Mouse (Mus musculus): ENCODE results near the gene Caln1.

Caln1 gene

GRCm38 (mm10) chr5:130699476-130699875 lies 330.2 kb downstream of the Caln1 start:
- DNase-seq (ENCODE audit: low spot score): no peak

GRCm38 (mm10) chr5:130701777-130702176 lies 332.5 kb downstream of the Caln1 start:
- no peak for DNase-seq (ENCODE audit: low spot score)

GRCm38 (mm10) chr5:130702361-130702760 lies 333.1 kb downstream of the Caln1 start:
- no peak for DNase-seq (ENCODE audit: low spot score)

GRCm38 (mm10) chr5:130704866-130705265 lies 335.6 kb downstream of the Caln1 start:
- no peak for DNase-seq (ENCODE audit: low spot score)

DNA sequence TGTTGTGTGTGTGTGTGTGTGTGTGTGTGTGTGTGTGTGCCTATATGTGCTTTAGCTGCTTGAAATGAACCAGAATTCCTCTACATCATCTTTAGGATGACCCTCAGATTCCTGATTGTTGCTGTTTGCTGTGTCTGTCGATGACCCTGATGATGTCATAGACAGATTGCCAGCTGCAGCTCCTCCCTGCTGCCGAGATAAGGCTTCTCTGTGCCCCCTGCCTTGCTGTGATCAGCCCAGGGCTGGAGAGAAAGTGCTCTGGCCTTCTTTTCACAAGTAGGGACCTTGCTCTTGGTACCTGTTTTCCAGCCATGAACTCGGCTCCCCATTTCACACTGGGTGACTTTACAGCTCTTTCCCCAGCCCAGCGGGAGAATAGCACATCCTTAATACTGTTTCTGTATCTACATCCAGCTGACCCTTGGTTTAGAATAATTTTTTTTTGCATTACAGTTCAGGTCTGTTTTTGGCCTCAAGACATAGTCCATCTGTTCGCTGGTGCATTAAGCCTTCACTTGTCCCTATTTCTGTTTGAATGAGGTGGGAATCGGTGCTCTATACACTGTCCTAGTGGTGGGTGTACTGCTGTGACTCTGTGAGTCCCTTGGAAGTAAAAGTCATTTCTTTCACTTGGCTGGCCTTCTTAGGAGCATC lies 337.1 kb downstream of the Caln1 start:
- DNase-seq (ENCODE audit: low spot score): no peak

GRCm38 (mm10) chr5:130707755-130708154 lies 338.5 kb downstream of the Caln1 start:
- no peak for DNase-seq (ENCODE audit: low spot score)

DNA sequence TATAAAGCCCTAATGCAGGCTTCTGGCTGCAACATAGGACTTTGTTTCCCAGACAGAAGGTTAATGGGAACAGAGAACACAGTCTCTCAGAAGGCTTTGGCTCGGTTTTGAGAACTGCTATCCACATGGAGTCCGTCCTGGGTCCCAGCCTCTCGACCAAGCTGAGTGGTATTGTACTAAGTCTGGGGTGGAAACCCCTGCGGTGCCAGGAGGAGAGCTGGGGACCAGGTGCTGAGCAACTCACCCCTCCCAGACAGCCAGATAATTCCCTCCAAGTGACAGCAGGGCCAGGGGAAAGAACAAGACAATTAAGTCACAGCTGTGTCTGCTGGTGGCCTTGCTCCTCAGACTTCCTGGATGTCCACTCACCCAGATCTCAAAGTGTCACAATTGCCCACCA lies 339.4 kb downstream of the Caln1 start:
- DNase-seq (ENCODE audit: low spot score): no peak

DNA sequence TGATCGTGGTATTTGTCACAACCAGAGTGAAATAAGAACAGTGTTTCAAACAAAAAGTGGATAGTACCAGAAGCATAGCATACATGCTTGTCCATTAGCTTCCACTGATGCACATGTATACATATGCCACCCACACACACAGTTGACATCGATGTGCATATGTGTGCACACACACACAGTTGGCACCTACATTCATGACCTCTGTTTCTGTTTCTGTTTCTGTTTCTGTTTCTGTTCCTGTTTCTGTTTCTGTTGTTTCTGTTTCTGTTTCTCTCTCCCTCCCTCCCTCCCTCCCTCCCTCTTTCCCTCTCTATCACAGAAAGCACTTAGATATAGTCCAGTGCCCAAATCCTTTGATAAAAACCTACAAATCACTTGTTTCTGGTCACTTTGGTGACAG lies 342.4 kb downstream of the Caln1 start:
- DNase-seq (ENCODE audit: low spot score): no peak

GRCm38 (mm10) chr5:130712281-130712680 lies 343.0 kb downstream of the Caln1 start:
- no peak for DNase-seq (ENCODE audit: low spot score)

DNA sequence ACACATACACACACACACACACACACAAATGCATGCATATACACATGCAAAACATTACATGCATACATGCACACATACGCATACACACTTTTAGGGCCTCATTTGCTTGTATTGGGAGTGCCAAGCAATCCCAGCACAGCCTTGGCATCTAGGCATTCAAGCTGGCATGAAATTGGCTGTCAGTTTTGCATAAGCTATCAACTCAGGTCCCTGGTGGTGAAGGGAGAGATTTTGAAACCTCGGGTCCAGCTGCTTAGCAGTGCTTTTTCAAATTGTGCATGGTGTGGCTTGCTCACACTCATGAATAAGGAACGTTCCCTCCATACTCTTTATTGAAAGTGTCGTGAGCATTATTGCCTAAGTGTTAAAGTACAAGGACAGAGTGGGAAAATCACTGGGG lies 345.9 kb downstream of the Caln1 start:
- DNase-seq (ENCODE audit: low spot score): no peak

- DNase-seq (ENCODE audit: low spot score): no peak
Observed at GRCm38 (mm10) chr5:130718385-130718784, 349.1 kb downstream of the Caln1 start.

DNA sequence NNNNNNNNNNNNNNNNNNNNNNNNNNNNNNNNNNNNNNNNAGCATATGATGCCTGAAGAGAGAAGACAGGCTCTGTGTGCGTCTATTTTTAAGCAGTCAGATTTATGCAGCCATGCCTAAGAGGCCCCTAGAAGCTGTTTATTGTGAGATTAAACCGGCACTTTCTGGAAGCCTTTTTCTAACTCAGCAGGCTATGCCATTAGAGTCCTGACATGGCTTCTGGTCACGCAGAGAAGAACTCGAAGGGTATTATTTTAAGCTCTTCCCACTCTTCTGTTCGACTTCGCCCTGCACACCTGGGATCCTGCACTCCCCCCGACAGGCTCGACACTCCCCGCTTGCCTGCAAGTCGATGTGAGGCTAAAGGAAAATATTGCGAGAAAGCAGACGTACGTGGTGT lies 372.9 kb downstream of the Caln1 start:
- no peak for DNase-seq (ENCODE audit: low spot score)

DNA sequence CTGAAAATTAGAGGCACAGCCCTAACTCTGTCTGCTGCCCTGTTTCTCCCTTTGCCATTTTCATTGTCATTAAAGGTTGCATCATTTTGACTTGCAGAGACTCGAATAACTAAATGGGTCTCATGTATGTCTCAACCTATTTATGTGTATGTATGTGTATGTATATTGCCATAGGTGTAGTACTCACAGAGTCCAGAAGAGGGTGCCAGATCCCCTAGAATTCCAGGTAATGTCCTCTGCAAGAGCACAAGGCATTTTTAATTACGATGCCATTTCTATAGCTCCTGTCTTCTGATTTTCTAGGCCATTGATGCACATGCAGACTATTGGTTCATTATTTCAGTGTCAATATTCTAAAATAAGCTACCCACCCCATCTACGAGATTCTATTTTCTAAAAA lies 388.3 kb downstream of the Caln1 start:
- DNase-seq (ENCODE audit: low spot score): no peak

- no peak for DNase-seq (ENCODE audit: low spot score)
Observed at GRCm38 (mm10) chr5:130765784-130766183, 396.5 kb downstream of the Caln1 start.

DNA sequence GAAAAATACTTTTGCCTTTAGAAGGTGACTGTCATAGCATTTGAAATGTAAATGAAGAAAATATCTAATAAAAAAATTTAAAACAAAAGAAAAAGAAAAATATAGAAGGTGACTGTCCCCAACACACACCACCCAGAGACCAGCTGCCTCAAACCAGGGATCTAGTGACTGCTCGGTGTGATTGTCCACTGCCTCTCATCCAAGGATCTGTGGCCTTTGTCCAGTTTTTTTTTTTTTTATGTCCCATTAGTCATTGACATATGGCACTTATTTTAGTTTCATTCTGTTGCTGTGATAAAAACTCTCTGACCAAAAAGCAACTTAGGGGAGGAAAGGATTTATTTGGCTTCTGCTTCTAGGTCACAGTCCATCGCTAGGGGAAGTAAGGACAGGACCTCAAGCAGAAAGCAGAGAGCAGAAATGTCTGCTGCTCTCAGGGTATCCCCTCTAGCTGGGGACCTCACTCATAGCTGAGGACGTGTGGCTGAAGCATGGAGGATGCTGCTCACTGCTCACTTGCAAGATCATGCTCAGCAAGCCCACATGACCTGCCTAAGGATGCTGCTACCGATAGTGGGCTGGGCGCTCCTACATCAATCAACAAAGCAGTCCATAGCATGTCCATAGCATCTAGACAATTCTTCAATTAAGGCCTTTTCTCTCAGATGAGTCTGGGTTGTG lies 401.9 kb downstream of the Caln1 start:
- DNase-seq (ENCODE audit: low spot score): no peak

DNA sequence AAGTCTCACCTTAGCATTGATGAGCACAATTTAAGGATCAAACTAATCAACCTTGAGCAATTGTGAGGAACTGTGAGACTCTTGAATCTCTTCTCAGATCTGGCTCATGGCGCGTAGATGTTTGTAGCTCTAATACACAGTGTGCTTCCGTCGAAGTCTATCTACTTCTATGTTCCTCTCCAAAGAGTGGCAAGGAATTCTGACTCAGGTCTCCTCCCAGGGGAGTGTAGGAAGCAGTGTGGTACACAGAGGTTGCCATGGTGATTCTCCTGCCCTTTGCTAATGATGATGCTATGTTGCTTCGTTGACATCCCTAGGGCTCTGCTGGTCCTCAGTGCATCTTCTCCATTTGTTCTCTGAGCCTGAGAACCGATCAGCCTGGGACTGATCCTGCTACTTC lies 403.2 kb downstream of the Caln1 start:
- no peak for DNase-seq (ENCODE audit: low spot score)

DNA sequence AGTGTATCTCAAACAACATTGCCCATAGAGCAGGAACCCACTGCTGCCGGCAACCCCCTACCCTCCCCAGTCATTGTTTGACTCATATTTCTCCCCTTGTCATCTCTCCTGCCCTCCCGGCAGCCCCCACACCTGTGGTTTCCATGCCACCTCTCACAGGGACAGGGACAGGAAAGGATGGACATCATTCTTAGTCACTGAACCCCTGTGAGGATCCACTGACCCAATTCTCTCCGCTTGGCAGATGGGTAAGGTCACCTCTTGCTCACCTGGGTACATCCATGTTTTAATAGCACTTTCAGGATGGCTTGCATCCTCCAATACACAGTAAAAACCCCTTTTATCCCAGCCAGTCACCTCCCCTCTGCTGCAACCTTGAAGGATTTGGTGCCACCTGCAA lies 405.7 kb downstream of the Caln1 start:
- DNase-seq (ENCODE audit: low spot score): no peak

DNA sequence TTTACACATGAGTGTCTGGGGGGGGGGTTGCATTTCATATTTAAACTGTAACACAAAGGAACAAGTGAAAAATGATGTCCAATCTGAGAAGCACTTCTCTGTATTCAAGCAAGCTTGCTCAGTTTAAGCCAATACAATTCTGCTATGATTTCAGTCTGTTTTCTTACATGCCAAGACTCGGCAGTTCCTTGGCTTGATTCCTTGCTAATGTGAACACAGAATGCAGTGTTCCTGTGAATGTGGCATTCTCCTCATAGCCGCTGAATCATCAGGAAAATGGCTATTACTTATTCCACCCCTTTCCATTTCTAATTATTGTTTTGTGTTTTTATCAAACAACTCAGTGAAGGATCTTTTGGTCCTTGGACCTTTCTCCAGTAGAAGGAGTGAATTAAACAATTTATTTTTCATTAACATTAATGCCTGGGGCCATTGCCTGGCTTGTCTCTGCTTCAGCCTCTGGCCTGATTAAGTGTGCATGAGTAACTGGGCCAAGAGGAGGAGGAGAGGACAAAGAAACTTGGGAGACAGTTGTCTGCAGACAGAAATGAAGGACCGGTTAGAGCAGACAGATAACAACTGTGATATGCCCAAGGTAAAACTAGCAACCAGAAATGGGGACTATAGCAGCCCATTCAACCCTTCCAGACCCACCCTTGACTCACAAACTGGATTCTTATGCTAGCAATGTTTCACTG lies 423.6 kb downstream of the Caln1 start:
- no peak for DNase-seq (ENCODE audit: low spot score)

DNA sequence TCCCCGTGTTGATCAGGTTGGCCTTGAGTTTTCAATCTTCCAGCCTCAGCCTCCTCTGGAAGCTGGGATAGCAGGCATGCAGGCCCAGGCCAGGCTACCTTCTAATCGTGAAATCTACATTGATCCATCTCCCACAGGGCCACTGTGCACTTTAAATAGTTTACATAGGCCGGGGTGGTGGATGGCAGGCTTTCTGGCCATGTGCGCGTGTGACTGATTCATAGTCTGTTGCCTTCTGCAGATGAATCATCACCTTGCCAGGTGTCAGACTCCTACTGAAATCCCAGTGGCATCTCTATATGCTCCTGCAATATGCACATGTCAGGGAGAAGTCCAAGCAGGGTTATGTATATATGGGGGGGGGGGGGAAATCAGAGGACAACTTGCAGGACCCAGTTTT lies 428.5 kb downstream of the Caln1 start:
- no peak for DNase-seq (ENCODE audit: low spot score)

DNA sequence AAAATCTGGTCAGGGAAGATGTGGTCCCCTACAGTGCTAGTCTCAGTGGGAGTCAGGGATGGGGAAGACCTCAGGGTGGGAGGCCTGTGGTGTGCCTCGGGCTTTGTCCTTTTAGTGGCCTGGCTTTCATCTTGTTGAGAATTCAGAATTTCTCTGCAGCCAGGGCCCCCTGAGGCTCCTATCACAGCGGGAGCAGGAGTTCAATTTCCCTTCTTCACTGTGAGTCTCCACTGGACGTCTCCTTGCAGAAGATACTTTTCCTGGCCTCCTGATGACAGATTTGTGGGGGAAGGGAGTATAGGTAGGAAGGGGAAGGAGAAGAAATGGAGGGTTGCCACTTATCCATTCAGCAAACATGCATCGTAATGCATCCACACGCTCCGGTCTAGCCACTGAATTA lies 441.1 kb downstream of the Caln1 start:
- no peak for DNase-seq (ENCODE audit: low spot score)

DNA sequence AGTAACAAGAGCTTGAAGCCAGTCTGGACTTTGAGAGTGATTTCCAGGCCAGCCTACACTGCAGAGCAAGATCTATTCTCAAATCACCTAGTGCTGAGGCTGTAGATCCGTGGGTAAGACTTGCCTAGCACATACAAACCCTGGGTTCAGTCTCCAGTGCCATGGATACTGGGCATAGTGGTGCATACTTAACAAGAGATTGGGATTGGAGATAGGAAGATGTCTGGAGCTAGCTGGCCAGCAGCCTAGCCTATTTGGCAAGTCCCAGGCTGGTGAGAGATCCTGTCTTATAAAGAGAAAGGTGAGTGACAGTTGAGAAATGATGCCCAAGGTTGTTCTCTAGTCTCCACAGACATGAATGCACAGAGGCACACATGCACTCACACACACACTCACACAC lies 441.6 kb downstream of the Caln1 start:
- no peak for DNase-seq (ENCODE audit: low spot score)

- DNase-seq (ENCODE audit: low spot score): no peak
Observed at GRCm38 (mm10) chr5:130811266-130811665, 442.0 kb downstream of the Caln1 start.

- no peak for DNase-seq (ENCODE audit: low spot score)
Observed at GRCm38 (mm10) chr5:130811966-130812365, 442.7 kb downstream of the Caln1 start.

All from urinary bladder, postnatal 10 days (tissue).